Mouse (Mus musculus): ENCODE results near the gene Plekha5.

GRCm38 (mm10) chr6:140452736-140453135 is 28.9 kb downstream of the Plekha5 start:
- TF ChIP-seq POLR2A (IDR thresholded peaks at IDR 0.05; ENCODE audit: low read depth, low read length) (no peak), CTCF (IDR thresholded peaks at IDR 0.05; ENCODE audit: borderline replicate concordance, insufficient read depth, low read length) (no peak)
